Mouse (Mus musculus) myocyte (in vitro differentiated cells): Measurements from ENCODE around the gene Nub1. TPM values are rescaled to one million over a fixed set of nuclear protein-coding genes. Genes with fewer than 3 reads are reported as not detected.
"Not testable (repeated sequence)": the region's sequence is repeated elsewhere in the genome, so short reads cannot be mapped to it uniquely, and the experiment has no call there.

ENCODE experiments used
- H3K27me3 ChIP-seq: one replicate; pipeline ENCODE4 v1.6.1; 2011; ENCODE audit not compliant: control insufficient read depth, insufficient read depth, insufficient read length
- H3K36me3 ChIP-seq: one replicate; pipeline ENCODE4 v1.6.1; 2011; ENCODE audit not compliant: control insufficient read depth, insufficient read depth
- H3K4me2 ChIP-seq: one replicate; pipeline ENCODE4 v1.6.1; 2011; ENCODE audit warnings: low read depth, control low read depth
- H3K4me3 ChIP-seq: one replicate; pipeline ENCODE4 v1.5.1; 2011; ENCODE audit warnings: mild to moderate bottlenecking, control low read depth, moderate library complexity
- H3K79me2 ChIP-seq: one replicate; pipeline ENCODE4 v1.6.1; 2011; ENCODE audit not compliant: control insufficient read depth, insufficient read depth
- H3ac ChIP-seq: one replicate; pipeline ENCODE4 v1.6.1; 2011; ENCODE audit not compliant: control insufficient read depth, insufficient read length
- CEBPB ChIP-seq: IDR thresholded peaks from 2 replicates; pipeline ENCODE4 v1.6.1; 2011; ENCODE audit warnings: mild to moderate bottlenecking, moderate library complexity; ENCODE audit not compliant: poor library complexity, insufficient read depth, severe bottlenecking
- E2F4 ChIP-seq: IDR thresholded peaks from one replicate; pipeline ENCODE4 v1.6.1; 2011; ENCODE audit warnings: mild to moderate bottlenecking, control low read depth, moderate library complexity; ENCODE audit not compliant: insufficient read depth
- MAX ChIP-seq: IDR thresholded peaks from one replicate; pipeline ENCODE4 v1.6.1; 2011; ENCODE audit warnings: low read depth, mild to moderate bottlenecking, control low read depth
- MYOD1 ChIP-seq, 3 experiments: IDR thresholded peaks; one replicate each; pipeline ENCODE4 v1.6.1; 2011; ENCODE audit warnings: control low read depth in 2 of 3, low read depth in 2 of 3, mild to moderate bottlenecking in 2 of 3, moderate library complexity in 1 of 3; ENCODE audit not compliant: insufficient read length in 2 of 3, control insufficient read depth in 1 of 3
- MYOG ChIP-seq, 3 experiments: IDR thresholded peaks; one replicate each; pipeline ENCODE4 v1.6.1; 2011; ENCODE audit warnings: control low read depth in 2 of 3, low read depth in 2 of 3, mild to moderate bottlenecking in 2 of 3; ENCODE audit not compliant: insufficient read length in 2 of 3, control insufficient read depth in 1 of 3, insufficient read depth in 1 of 3
- POLR2A ChIP-seq: IDR thresholded peaks from one replicate; pipeline ENCODE4 v1.6.1; 2011; ENCODE audit warnings: low read depth, mild to moderate bottlenecking, control low read depth, moderate library complexity; ENCODE audit not compliant: insufficient read length
- POLR2AphosphoS2 ChIP-seq: IDR thresholded peaks from one replicate; pipeline ENCODE4 v1.6.1; 2011; ENCODE audit warnings: low read depth, control low read depth; ENCODE audit not compliant: insufficient read length
- REST ChIP-seq: IDR thresholded peaks from one replicate; pipeline ENCODE4 v1.6.1; 2011; ENCODE audit warnings: mild to moderate bottlenecking, control low read depth, moderate library complexity; ENCODE audit not compliant: insufficient read depth, insufficient read length
- SRF ChIP-seq: IDR thresholded peaks from one replicate; pipeline ENCODE4 v1.6.1; 2011; ENCODE audit warnings: low read depth; ENCODE audit not compliant: control insufficient read depth, insufficient read length
- TCF12 ChIP-seq: IDR thresholded peaks from one replicate; pipeline ENCODE4 v1.6.1; 2011; ENCODE audit warnings: mild to moderate bottlenecking, control low read depth; ENCODE audit not compliant: poor library complexity, insufficient read depth, severe bottlenecking
- TCF3 ChIP-seq: IDR thresholded peaks from one replicate; pipeline ENCODE4 v1.6.1; 2011; ENCODE audit warnings: low read depth, control low read depth; ENCODE audit not compliant: insufficient read length
- USF1 ChIP-seq: IDR thresholded peaks from one replicate; pipeline ENCODE4 v1.6.1; 2011; ENCODE audit warnings: low read depth, mild to moderate bottlenecking, control low read depth, moderate library complexity
- polyA plus RNA-seq: library from polyadenylated mRNA; unstranded; fragments of >200 nt; fragmentation: generic; extraction: Trizol; gene quantifications from one replicate; pipeline ENCODE4 v1.2.1, GENCODE M21; 2012; ENCODE audit warnings: missing spikeins

The Nub1 gene
- polyA plus RNA-seq, 1 experiment = 28.5 TPM

- H3K27me3 ChIP-seq = no peaks in the 10 kb centered on the region
- no peak for TF ChIP-seq POLR2AphosphoS2
- TF ChIP-seq E2F4 = no peak
- no peak for TF ChIP-seq SRF
- TF ChIP-seq REST = no peak
- no peak for TF ChIP-seq USF1
- no peak for TF ChIP-seq TCF3
- no peak for TF ChIP-seq TCF12
- TF ChIP-seq CEBPB = no peak
- TF ChIP-seq MAX = no peak
- no peak for TF ChIP-seq POLR2A
- no peak for TF ChIP-seq MYOD1 (IDR thresholded peaks at IDR 0.05; ENCODE audit: control insufficient read depth in 1 of 3, insufficient read length in 2 of 3, low read depth in 2 of 3)
- TF ChIP-seq MYOG (IDR thresholded peaks at IDR 0.05; ENCODE audit: control insufficient read depth in 1 of 3, insufficient read depth in 1 of 3, insufficient read length in 2 of 3, low read depth in 2 of 3) = no peak
- peak overlapping the region; percentile 70 for H3ac ChIP-seq
- H3K79me2 ChIP-seq = peaks cover 17% of the 10 kb centered on the region
- H3K4me2 ChIP-seq = peak overlapping the region; percentile 78
- H3K36me3 ChIP-seq = peaks cover 4% of the 10 kb centered on the region
- peak overlapping the region; percentile 51 for H3K4me3 ChIP-seq
These were observed 560 bp upstream of the Nub1 start for GRCm38 (mm10) chr5:24684578-24685365.

GRCm38 (mm10) chr5:24686176-24686575 lies 844 bp downstream of the Nub1 start:
- H3K27me3 ChIP-seq = no peaks in the 10 kb centered on the region
- no peak for TF ChIP-seq POLR2AphosphoS2
- TF ChIP-seq E2F4 = no peak
- TF ChIP-seq TCF3 = no peak
- no peak for TF ChIP-seq TCF12
- TF ChIP-seq POLR2A = no peak
- TF ChIP-seq REST = no peak
- TF ChIP-seq CEBPB = no peak
- no peak for TF ChIP-seq USF1
- no peak for TF ChIP-seq MAX
- TF ChIP-seq MYOD1 (IDR thresholded peaks at IDR 0.05; ENCODE audit: control insufficient read depth in 1 of 3, insufficient read length in 2 of 3, low read depth in 2 of 3) = no peak
- no peak for TF ChIP-seq SRF
- TF ChIP-seq MYOG (IDR thresholded peaks at IDR 0.05; ENCODE audit: control insufficient read depth in 1 of 3, insufficient read depth in 1 of 3, insufficient read length in 2 of 3, low read depth in 2 of 3) = no peak
- peaks cover 4% of the 10 kb centered on the region for H3K36me3 ChIP-seq
- H3ac ChIP-seq = peak overlapping the region; percentile 70
- peak overlapping the region; percentile 58 for H3K4me2 ChIP-seq
- H3K79me2 ChIP-seq = peaks cover 17% of the 10 kb centered on the region
- peak overlapping the region; percentile 51 for H3K4me3 ChIP-seq

DNA sequence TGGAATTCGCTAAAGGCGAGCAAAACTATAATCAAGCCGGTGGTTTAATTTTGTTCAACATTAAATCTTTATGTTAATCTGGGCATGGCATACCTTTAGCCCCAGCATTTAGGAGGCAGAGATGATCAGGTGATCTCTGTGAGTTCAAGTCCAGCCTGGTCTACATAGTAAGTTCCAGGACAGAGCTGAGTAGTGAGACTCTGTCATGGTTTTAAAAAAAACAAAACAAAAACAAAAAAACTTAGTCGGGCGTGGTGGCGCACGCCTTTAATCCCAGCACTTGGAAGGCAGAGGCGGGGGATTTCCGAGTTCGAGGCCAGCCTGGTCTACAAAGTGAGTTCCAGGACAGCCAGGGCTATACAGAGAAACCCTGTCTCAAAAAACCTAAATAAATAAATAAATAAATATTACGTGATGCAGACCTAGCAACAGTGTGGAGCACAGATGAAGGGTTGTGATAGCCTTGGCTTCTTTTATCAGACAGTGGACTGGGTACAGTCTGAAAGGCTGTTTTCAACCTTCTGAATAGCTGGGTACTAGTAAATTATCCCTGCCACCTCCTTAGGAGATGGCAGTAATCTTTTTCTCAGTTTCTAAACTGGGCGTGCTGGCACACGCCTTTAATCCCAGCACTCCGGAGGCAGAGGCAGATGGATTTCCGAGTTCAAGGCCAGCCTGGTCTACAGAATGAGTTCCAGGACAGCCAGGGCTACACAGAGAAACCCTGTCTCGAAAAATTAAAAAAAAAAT lies 1.5 kb downstream of the Nub1 start:
- H3K4me3 ChIP-seq = peak overlapping the region; percentile 51
- H3K36me3 ChIP-seq, H3K27me3 ChIP-seq: not testable (repeated sequence)
- H3K4me2 ChIP-seq = peak overlapping the region; percentile 58
- H3ac ChIP-seq = peak overlapping the region; percentile 70
- H3K79me2 ChIP-seq = peaks cover 17% of the 10 kb centered on the region

- no peaks in the 10 kb centered on the region for H3K27me3 ChIP-seq
- TF ChIP-seq USF1 (no peak), MYOG (IDR thresholded peaks at IDR 0.05; ENCODE audit: control insufficient read depth in 1 of 3, insufficient read depth in 1 of 3, insufficient read length in 2 of 3, low read depth in 2 of 3) (peak in 1 of 3 experiments; percentile 38)
- peak overlapping the region; percentile 55 for H3K4me2 ChIP-seq
- peaks cover 17% of the 10 kb centered on the region for H3K79me2 ChIP-seq
- H3ac ChIP-seq = no peak overlapping the region
- H3K4me3 ChIP-seq = peak overlapping the region; percentile 51
- H3K36me3 ChIP-seq = peaks cover 10% of the 10 kb centered on the region
These were observed 2.4 kb downstream of the Nub1 start for GRCm38 (mm10) chr5:24687696-24688095.

DNA sequence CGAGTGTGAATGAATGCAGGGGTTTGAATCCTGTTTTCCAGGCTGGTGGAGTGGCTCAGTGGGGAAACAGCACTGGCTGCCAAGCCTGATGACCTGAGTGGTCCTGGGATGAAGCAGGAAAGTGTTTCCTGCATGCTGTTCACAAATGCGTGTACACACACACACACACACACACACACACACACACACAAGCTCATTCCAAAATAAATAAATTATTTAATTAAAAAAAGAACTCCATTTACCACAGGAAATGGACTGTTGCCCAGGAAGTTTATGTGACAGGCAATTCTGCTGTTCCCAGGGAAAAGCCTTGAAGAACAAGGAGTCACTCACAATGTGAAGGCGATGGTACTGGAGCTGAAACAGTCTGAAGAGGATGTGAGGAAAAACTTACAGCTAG lies 11.4 kb downstream of the Nub1 start:
- H3K36me3 ChIP-seq = peaks cover 48% of the 10 kb centered on the region
- H3K4me3 ChIP-seq = no peak overlapping the region
- H3ac ChIP-seq = no peak overlapping the region
- H3K27me3 ChIP-seq = no peaks in the 10 kb centered on the region
- H3K4me2 ChIP-seq = no peak overlapping the region
- H3K79me2 ChIP-seq = no peaks in the 10 kb centered on the region
- TF ChIP-seq TCF3 (no peak), USF1 (no peak), CEBPB (no peak), POLR2AphosphoS2 (no peak), MYOG (IDR thresholded peaks at IDR 0.05; ENCODE audit: control insufficient read depth in 1 of 3, insufficient read depth in 1 of 3, insufficient read length in 2 of 3, low read depth in 2 of 3) (no peak), REST (no peak), E2F4 (no peak), MAX (no peak)
